Mouse (Mus musculus) kidney, embryonic 14.5 days (tissue): Measurements from ENCODE around the gene Grm1. TPM values are rescaled to one million over a fixed set of nuclear protein-coding genes. Genes with fewer than 3 reads are reported as not detected.

Experiments used
- ATAC-seq: fragments of 200-750 bp; cut with Nextera tagmentation; 2 replicates; pipeline ENCODE4 v1.8.0; 2017; ENCODE audit warnings: moderate number of reproducible peaks, mild to moderate bottlenecking, moderate TSS enrichment, moderate library complexity; ENCODE audit not compliant: low FRiP score, low TSS enrichment
- H3K27ac ChIP-seq: fragments of 300-500 bp; sonication (generic); 2 replicates; pipeline ENCODE4 v1.5.1; 2014; ENCODE audit warnings: low read depth, mild to moderate bottlenecking, low read length, moderate library complexity, mixed read lengths
- H3K27me3 ChIP-seq: fragments of 300-500 bp; sonication (generic); 2 replicates; pipeline ENCODE4 v1.6.1; 2014; ENCODE audit warnings: mild to moderate bottlenecking, low read length; ENCODE audit not compliant: control insufficient read depth, insufficient read depth
- H3K36me3 ChIP-seq: fragments of 300-500 bp; sonication (generic); 2 replicates; pipeline ENCODE4 v1.6.1; 2014; ENCODE audit warnings: low read length, mixed read lengths; ENCODE audit not compliant: control insufficient read depth, insufficient read depth
- H3K4me1 ChIP-seq: fragments of 300-500 bp; sonication (generic); 2 replicates; pipeline ENCODE4 v1.6.1; 2014; ENCODE audit warnings: low read length, mixed read lengths; ENCODE audit not compliant: control insufficient read depth, insufficient read depth
- H3K4me2 ChIP-seq: fragments of 300-500 bp; sonication (generic); replicated peaks from 2 replicates; pipeline ENCODE4 v1.6.1; 2014; ENCODE audit warnings: low read depth, mild to moderate bottlenecking, low read length
- H3K4me3 ChIP-seq: fragments of 300-500 bp; sonication (generic); 2 replicates; pipeline ENCODE4 v1.5.1; 2014; ENCODE audit warnings: mild to moderate bottlenecking, low read length
- H3K9ac ChIP-seq: fragments of 300-500 bp; sonication (generic); 2 replicates; pipeline ENCODE4 v1.6.1; 2014; ENCODE audit warnings: low read depth, mild to moderate bottlenecking, low read length, moderate library complexity
- H3K9me3 ChIP-seq: fragments of 300-500 bp; sonication (generic); 2 replicates; pipeline ENCODE4 v1.6.1; 2016; ENCODE audit warnings: low read length; ENCODE audit not compliant: control insufficient read depth
- WGBS: fragments of 180-500 bp; shearing (Covaris S2); extraction: QIAGEN DNeasy Blood & Tissue Kit; methylation state at CpG from one replicate; pipeline ENCODE4 v1.1.7; 2014; 5-methylcytosine and 5-hydroxymethylcytosine counted together
- polyA plus RNA-seq: library from polyadenylated mRNA; unstranded; fragments of >200 nt; fragmentation: Nextera tagmentation; extraction: Ambion mirVana; gene quantifications from 2 replicates; pipeline ENCODE4 v1.2.1, GENCODE M21; 2014

Gene Grm1
- polyA plus RNA-seq, 1 experiment from 2014 or later, result not detected

GRCm38 (mm10) chr10:10774827-10775226 lies 307.3 kb downstream of the Grm1 start:
- no peaks in the 10 kb centered on the region for H3K4me1 ChIP-seq
- no peaks in the 10 kb centered on the region for H3K36me3 ChIP-seq
- no peaks in the 10 kb centered on the region for H3K27me3 ChIP-seq
- no peak overlapping the region for H3K27ac ChIP-seq
- H3K9me3 ChIP-seq, result no peaks in the 10 kb centered on the region
- WGBS, result 94% methylated on average over 1 of the region's 1 CpGs
- no peak overlapping the region for H3K4me3 ChIP-seq
- no peak for ATAC-seq
- no peak overlapping the region for H3K4me2 ChIP-seq
- no peak overlapping the region for H3K9ac ChIP-seq

GRCm38 (mm10) chr10:10763015-10763414 lies 319.1 kb downstream of the Grm1 start:
- 94% methylated on average over 4 of the region's 4 CpGs for WGBS

GRCm38 (mm10) chr10:10761274-10761673 lies 320.9 kb downstream of the Grm1 start:
- Histone ChIP-seq H3K9ac (no peak overlapping the region), H3K27me3 (no peaks in the 10 kb centered on the region), H3K36me3 (no peaks in the 10 kb centered on the region), H3K4me1 (no peaks in the 10 kb centered on the region), H3K27ac (no peak overlapping the region), H3K4me3 (no peak overlapping the region), H3K4me2 (no peak overlapping the region), H3K9me3 (no peaks in the 10 kb centered on the region)
- no peak for ATAC-seq
- WGBS, result 55% methylated on average over 1 of the region's 1 CpGs

More at GRCm38 (mm10) chr10:10763015-10763414, 319.1 kb downstream of the Grm1 start:
- Histone ChIP-seq H3K27me3 (no peaks in the 10 kb centered on the region), H3K4me3 (no peak overlapping the region), H3K9me3 (no peaks in the 10 kb centered on the region), H3K36me3 (no peaks in the 10 kb centered on the region), H3K4me1 (no peaks in the 10 kb centered on the region), H3K9ac (no peak overlapping the region), H3K4me2 (no peak overlapping the region), H3K27ac (no peak overlapping the region)
- no peak for ATAC-seq

- H3K4me3 ChIP-seq, result no peak overlapping the region
- H3K4me2 ChIP-seq, result no peak overlapping the region
- H3K4me1 ChIP-seq, result no peaks in the 10 kb centered on the region
- H3K36me3 ChIP-seq, result no peaks in the 10 kb centered on the region
- no peak for ATAC-seq
- H3K9me3 ChIP-seq, result no peaks in the 10 kb centered on the region
- no peak overlapping the region for H3K27ac ChIP-seq
- WGBS, result 62% methylated on average over 2 of the region's 2 CpGs
- H3K9ac ChIP-seq, result no peak overlapping the region
- H3K27me3 ChIP-seq, result no peaks in the 10 kb centered on the region
These were observed 321.4 kb downstream of the Grm1 start for GRCm38 (mm10) chr10:10760801-10761200.

- H3K36me3 ChIP-seq, result no peaks in the 10 kb centered on the region
- no peak overlapping the region for H3K9ac ChIP-seq
- H3K4me3 ChIP-seq, result no peak overlapping the region
- H3K4me2 ChIP-seq, result no peak overlapping the region
- 86% methylated on average over 1 of the region's 1 CpGs for WGBS
- no peak overlapping the region for H3K27ac ChIP-seq
- no peak for ATAC-seq
- H3K4me1 ChIP-seq, result no peaks in the 10 kb centered on the region
- H3K9me3 ChIP-seq, result no peaks in the 10 kb centered on the region
- no peaks in the 10 kb centered on the region for H3K27me3 ChIP-seq
These were observed 331.1 kb downstream of the Grm1 start for GRCm38 (mm10) chr10:10751033-10751432.

GRCm38 (mm10) chr10:10744097-10744496 lies 338.1 kb downstream of the Grm1 start:
- no peaks in the 10 kb centered on the region for H3K27me3 ChIP-seq
- H3K9ac ChIP-seq, result no peak overlapping the region
- no peaks in the 10 kb centered on the region for H3K36me3 ChIP-seq
- H3K4me1 ChIP-seq, result no peaks in the 10 kb centered on the region
- WGBS, result 61% methylated on average over 1 of the region's 1 CpGs
- no peak overlapping the region for H3K27ac ChIP-seq
- no peak overlapping the region for H3K4me2 ChIP-seq
- H3K9me3 ChIP-seq, result no peaks in the 10 kb centered on the region
- H3K4me3 ChIP-seq, result no peak overlapping the region
- no peak for ATAC-seq

GRCm38 (mm10) chr10:10742172-10742571 lies 340.0 kb downstream of the Grm1 start:
- Histone ChIP-seq H3K27me3 (no peaks in the 10 kb centered on the region), H3K27ac (no peak overlapping the region), H3K4me3 (no peak overlapping the region), H3K4me2 (no peak overlapping the region), H3K4me1 (no peaks in the 10 kb centered on the region), H3K9me3 (no peaks in the 10 kb centered on the region), H3K36me3 (no peaks in the 10 kb centered on the region), H3K9ac (no peak overlapping the region)
- 96% methylated on average over 2 of the region's 2 CpGs for WGBS
- ATAC-seq, result no peak

- Histone ChIP-seq H3K9ac (no peak overlapping the region), H3K36me3 (no peaks in the 10 kb centered on the region), H3K27ac (no peak overlapping the region), H3K4me1 (no peaks in the 10 kb centered on the region), H3K4me2 (no peak overlapping the region), H3K9me3 (no peaks in the 10 kb centered on the region), H3K27me3 (no peaks in the 10 kb centered on the region), H3K4me3 (no peak overlapping the region)
- no peak for ATAC-seq
- 92% methylated on average over 5 of the region's 5 CpGs for WGBS
These were observed 340.8 kb downstream of the Grm1 start for GRCm38 (mm10) chr10:10741314-10741713.

GRCm38 (mm10) chr10:10740729-10741128 lies 341.4 kb downstream of the Grm1 start:
- Histone ChIP-seq H3K36me3 (no peaks in the 10 kb centered on the region), H3K4me1 (no peaks in the 10 kb centered on the region), H3K27me3 (no peaks in the 10 kb centered on the region), H3K9me3 (no peaks in the 10 kb centered on the region), H3K4me3 (no peak overlapping the region), H3K27ac (no peak overlapping the region), H3K9ac (no peak overlapping the region), H3K4me2 (no peak overlapping the region)
- no peak for ATAC-seq
- 77% methylated on average over 3 of the region's 3 CpGs for WGBS
